Mouse (Mus musculus): ENCODE results near the gene Lin52. TPM values are rescaled to one million over a fixed set of nuclear protein-coding genes. Genes with fewer than 3 reads are reported as not detected.
"Not testable (repeated sequence)": the region's sequence is repeated elsewhere in the genome, so short reads cannot be mapped to it uniquely, and the experiment has no call there.

Gene Lin52
- total RNA-seq, 2 experiments from 2014 or later, result 17.4 to 20.3 TPM

DNA sequence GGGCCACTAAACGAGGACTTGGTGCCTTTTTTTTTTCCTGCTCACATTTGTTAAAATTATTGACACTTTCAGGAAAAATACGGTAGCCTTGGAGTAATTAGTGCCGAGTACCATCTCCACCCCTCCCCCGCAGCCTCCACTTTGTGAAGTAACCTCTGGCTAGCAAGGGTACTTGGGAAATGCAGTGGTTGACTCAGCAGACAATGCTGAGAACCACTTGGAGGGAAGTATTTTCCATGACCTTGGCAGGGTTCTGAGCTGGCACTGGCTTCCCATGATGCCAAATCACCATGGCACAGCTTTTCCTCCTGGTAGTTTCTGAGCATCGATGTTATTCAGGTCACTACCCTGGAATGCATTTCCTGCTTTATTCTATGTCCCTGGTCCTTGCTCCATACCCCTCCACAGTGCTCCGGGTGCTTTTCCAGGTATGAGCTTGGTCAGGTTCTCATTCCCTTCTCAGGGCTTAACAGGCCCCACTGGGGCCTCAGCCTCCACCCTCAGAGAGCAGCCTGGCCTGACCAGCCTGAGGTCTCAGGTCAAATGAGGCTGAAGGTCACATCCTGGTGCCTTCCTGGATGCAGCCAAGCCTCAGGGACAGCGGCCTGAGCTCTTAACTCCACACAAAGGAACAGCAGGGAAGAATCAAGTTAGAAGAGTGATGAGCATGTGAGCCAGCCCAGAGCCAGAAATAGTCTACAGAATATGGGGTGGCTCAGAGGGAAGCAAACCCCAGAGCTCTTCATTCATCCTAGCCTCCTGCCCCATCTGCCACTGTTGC lies 82.7 kb downstream of the Lin52 start:
- no peak for DNase-seq (ENCODE audit: low spot score in 2 of 2)

DNA sequence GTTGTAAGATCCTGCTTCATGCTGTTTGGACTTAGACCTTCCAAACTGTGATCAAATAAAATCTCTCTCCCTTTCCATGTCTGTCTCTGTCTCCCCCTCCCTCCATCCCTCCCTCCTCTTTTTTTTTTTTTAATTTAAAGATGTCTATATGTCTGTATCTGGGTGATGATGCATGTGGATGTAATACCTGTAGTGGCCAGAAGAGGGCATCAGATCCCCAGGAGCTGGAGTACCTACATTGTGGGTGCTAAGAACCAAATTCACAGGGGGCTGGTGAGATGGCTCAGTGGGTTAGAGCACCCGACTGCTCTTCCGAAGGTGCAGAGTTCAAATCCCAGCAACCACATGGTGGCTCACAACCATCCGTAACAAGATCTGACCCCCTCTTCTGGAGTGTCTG lies 88.3 kb downstream of the Lin52 start:
- DNase-seq (ENCODE audit: low spot score in 2 of 2), result not testable (repeated sequence)

DNA sequence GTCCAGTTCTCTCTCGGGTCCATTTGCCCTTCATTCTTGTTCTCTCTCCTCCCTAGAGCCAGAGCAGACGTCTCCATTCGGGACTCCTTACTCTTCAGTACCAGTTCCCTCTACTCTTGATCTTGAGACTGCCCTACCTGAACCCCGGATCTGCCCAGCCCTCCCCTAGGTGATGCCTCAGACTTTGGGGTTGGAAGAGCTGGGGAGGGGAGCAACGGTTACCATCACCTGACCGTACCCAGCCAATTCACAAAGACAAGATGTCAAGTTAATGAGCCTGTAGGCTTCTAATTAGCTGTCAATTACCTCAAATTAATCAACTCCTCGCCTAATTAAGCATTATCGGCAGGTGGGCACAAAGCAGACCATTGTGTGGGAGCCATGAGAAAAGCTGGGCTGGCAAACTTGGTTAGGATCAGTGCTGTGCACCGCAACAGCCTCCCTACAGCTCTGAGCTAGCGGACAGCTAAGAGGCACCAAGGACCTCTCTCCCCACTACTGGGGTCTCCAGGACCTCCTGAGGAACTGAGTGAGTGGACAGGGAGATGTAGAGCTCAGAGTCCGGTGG lies 90.3 kb downstream of the Lin52 start:
- DNase-seq (ENCODE audit: low spot score in 2 of 2), result no peak

DNA sequence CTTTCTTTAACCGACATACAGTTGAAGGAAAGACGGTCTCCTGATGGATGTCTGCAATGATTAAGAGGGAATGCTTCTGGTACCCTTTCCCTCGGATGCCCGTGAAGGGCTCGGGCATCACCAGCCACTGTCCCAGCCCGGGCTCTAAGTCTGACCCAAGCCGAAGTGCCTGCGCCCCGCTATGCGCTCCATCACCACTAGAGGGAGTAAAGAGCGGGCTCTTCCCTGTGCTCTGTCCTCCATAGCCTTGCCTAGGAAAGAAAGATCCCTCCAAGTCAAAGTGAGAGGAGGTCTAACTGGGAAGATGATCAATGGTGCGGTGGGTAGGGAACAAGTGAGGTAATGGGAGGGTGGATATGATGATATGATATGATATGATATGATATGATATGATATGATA lies 94.8 kb downstream of the Lin52 start:
- DNase-seq (ENCODE audit: low spot score in 2 of 2), result peak; percentile 46 to 57

DNA sequence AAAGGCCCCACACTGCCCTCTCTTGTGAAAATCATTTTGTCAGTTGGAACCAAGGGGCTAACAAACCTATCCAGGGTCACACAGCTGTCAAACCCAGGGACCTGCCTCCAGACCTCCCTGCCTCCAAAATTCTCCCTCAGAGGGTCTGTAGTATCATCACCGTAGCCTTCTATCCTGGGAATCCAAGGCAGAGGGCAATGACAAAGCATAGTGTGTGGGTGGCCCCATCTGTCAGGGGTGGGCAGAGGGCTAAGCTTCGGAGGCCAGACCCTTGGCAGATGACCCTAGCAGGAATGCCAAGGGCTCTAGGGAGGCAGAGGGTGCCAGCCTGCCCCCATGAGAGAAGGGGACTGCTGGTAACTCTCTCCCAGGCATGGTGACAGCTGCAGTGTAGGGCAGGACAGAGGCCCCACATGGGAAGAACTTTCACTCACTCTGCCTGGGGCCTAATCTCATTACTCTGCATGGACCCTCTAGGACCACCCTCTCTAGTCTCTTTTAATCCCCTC lies 95.4 kb downstream of the Lin52 start:
- no peak for DNase-seq (ENCODE audit: low spot score in 2 of 2)

DNA sequence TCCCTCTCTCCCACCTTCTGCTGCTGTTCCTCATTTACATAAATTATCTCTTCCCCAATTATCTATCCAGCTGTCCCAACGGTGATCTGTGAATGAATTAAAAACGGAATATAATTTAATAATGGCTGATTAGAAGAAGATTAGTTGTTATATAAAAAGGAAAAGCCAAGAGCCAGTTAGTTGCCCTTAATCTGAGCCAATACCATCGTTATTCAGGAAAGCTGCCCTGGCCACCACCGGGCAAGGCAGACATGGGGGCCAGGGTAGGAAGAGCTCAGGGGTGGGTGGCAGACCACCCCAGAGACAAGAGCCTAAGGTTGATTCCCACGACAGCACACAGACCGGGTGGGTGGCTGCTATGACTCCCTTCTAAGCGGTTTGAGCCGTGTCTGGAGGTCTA lies 97.0 kb downstream of the Lin52 start:
- no peak for DNase-seq (ENCODE audit: low spot score in 2 of 2)

DNA sequence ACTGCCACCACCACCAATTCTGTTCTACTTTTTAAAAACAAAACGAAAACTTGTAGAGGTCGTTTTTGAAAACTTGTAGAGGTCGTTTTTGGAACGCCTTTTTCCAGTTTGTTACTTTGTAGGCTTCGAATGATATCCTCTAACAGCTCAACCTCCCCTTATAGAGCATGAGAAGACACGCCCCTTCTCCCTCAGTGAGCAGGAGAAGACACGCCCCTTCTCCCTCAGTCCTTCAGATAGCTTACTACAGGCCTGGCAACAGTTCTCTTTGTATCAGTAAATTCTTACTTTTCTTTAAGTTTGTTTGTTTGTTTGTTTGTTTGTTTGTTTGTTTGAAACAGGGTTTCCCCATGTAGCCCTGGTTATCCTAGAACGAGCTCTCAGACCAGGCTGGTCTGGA lies 104.0 kb downstream of the Lin52 start:
- no peak for DNase-seq (ENCODE audit: low spot score in 2 of 2)

DNA sequence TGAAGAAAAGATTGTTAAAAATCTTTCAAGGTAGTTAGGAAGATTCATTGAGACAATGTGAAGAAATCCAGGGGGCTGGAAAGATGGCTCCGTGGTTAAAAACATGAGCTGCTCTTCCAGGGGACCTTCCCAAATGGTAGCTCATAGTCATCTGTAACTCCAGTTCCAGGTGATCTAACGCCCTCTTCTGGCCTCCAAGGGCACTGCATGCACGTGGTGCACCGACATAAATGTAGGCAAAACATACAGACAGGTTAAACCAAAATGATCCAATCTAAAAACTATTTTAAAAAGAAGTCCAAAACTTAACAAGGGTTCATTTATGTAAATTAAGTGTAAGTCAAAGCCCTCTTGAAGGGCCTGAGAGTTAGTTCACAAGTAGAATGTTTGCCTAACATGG lies 111.3 kb downstream of the Lin52 start:
- DNase-seq (ENCODE audit: low spot score in 2 of 2), result no peak

DNA sequence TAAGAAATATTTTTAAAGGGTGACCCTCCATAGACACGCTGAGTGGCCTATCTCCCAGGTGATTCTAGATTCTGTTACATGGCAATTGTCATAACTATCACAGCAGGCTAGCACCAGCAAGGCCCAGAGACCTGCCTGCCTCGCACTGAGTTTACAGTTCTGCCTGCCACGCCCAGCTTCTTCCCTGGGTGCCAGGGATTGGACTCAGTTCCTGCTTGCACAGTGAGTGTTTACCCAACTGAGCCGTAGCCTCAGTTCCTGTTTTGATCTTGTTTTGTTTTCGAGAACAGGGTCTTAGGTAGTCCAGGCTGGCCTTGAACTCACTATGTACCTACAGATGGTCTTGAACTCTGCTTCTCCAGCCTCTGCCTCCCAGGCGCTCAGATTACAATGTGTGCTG lies 116.4 kb downstream of the Lin52 start:
- DNase-seq (ENCODE audit: low spot score in 2 of 2), result no peak

DNA sequence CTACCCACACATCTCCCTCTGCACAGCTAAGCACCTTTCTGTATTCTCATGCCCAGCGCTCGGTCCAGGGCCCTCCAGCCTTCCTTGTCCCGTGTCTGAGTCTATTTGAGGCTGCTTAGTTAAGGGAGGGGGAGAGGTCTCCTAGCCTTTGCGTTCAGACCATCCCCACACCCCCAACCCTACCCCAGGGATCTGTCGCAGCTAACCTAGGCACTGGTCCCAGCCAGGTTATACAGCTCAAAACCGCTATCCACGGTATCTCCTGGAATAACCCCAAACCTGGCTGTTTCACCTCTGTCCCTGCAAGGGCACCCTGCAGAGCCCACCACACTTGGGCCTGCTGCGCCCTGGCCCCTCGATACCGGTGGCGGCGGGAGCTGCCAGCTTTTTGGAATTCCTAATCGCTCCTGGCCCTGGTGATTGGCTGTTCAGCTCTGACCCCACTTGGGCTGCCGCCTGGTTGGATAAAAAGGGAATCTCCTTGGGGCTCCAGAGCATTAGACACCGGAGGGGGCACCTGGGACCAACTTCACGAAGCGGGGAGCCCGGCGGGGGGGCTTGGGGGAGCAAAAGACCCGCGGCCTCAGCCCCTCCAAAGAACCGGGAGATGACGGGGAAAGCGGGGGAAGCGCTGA lies 118.2 kb downstream of the Lin52 start, which contains the start of gene Vsx2:
TSS of gene Vsx2 (plus strand) at position 427 of the 635 bp plus-strand sequence.
- DNase-seq (ENCODE audit: low spot score in 2 of 2), result no peak

DNA sequence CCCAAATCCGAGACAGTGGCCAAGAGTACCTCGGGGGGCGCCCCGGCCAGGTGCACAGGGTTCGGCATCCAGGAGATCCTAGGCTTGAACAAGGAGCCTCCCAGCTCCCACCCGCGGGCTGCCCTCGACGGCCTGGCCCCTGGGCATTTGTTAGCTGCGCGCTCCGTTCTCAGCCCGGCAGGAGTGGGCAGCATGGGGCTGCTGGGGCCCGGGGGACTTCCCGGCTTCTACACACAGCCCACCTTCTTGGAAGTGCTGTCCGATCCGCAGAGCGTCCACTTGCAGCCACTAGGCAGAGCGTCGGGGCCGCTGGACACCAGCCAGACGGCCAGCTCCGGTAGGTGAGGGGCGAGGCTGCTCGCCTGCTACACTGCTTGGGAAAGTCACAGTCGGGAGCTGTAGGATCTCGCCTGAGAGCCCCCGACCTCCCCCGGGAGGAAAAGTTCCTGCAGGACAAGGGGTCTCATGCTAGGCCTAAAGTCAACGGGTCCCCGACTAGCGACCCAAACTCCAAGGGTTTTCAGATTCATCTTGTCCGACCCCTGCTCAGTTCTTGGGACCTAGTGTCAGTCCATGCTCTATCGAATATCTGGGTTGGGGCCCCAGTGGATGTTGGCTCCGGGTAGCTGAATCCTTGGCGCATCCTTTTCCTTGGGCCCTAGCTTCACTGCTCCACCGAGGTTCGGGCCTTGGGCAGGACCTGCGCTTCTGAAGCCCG lies 118.9 kb downstream of the Lin52 start:
- DNase-seq (ENCODE audit: low spot score in 2 of 2), result no peak

DNA sequence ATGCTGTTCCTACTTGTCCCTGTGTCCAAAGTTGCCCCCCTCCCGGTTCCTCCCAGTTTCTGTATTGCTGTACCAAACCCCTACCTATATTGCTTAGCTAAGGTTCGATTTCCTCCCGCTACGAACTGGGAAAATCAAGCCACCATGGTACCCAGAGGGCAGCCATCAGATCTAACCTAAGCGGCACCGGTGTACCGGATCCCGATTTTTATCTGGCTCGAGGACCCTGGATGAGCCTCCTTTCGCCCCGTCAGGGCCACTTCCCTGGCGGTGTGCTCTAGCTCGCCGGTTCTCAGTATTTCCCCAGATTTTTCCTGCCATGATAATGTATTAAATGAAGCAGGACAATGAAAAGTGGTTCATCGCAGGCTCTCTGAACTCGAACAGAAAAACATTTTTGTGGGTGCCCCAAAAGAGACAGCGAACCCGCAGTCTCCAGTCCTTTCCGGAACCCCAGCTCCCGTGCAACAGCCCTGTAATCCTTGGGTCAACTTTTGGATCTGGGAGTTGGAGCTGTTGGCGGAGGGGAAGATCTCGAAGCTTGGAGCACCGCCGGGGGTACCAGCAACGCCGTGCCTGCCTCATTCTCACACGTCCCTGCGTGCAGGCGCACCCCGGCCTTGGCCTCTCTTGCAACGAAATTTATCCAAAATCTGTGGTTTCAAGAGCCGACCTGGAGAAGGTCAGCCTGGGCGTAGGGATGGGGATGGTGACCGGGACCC lies 119.6 kb downstream of the Lin52 start:
- DNase-seq (ENCODE audit: low spot score in 2 of 2), result no peak

DNA sequence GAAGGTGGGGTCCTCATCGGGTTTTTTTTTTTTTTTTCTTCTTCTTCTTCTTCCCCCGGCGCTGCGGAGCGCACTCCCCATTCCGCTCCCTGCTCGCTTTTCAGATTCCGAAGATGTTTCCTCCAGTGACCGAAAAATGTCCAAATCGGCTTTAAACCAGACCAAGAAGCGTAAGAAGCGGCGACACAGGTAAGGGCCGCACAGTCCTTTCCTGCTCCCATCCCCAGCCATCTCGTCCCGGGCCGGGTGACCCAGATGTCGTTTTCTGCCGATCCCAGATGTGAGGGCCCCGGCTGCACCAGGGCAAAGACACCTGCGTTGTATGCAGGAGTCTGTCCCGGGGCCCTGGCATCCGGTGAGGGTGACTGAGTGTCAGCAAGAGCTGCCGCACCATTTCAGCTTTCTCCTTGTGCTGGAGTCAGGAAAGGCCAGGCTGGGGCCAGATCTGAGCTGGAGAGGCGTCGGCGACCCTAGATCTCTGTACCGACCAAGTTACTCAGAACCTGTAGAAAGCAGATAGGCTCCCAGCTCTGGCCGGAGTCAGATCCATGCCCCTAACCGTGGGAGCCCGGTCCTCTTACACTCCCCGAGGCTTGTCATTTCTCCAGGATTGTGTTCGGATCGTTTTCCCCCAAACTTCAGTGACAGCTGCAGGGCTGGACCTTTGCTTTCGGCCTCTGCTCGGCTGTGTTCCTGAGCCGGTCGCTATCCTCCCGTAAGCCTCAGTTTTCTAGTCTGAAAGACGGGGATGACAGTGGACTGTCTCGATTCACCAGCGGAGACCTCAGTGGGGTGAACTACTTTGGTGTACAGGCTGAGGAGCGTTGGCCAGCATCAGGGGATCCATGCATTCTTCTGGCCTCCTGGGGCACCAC lies 120.5 kb downstream of the Lin52 start:
- DNase-seq (ENCODE audit: low spot score in 2 of 2), result no peak

DNA sequence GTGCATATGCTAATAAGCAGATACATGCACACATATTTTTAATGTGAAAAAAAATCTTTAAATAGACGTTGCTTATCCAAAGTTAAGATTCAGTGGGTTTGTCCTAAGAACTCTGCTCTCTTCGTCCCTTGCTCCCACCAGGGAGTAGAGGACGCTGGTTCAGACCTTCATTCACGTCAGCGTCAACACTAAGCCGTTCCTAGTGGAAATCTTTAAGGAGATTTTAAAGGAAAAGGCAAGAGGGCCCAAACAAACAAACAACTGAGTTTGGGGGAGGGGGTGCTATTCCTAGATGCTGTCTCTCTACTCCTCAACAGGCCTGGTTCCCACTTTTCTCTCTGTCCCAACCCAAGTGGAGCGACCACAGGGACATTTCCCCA lies 121.1 kb downstream of the Lin52 start:
- DNase-seq (ENCODE audit: low spot score in 2 of 2), result no peak

DNA sequence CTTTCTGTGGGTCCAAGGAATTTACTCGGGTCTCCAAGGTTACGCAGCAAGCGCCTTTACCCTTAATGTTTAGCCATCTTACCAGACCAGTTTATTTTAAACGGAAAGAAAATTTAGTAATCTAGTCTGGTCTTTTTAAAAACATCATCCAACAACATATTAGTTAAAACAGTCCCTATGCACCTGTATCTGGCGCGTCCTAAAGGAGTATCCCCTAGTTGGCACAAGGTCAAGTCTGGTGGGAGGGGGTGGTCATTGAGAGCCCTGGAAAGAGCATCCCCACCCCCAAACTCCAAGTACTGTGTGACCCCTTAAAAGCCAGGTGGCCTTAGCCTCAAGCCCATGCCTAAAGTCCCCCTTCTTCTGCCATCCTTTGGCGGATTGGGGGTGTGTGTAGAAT lies 121.9 kb downstream of the Lin52 start:
- no peak for DNase-seq (ENCODE audit: low spot score in 2 of 2)

DNA sequence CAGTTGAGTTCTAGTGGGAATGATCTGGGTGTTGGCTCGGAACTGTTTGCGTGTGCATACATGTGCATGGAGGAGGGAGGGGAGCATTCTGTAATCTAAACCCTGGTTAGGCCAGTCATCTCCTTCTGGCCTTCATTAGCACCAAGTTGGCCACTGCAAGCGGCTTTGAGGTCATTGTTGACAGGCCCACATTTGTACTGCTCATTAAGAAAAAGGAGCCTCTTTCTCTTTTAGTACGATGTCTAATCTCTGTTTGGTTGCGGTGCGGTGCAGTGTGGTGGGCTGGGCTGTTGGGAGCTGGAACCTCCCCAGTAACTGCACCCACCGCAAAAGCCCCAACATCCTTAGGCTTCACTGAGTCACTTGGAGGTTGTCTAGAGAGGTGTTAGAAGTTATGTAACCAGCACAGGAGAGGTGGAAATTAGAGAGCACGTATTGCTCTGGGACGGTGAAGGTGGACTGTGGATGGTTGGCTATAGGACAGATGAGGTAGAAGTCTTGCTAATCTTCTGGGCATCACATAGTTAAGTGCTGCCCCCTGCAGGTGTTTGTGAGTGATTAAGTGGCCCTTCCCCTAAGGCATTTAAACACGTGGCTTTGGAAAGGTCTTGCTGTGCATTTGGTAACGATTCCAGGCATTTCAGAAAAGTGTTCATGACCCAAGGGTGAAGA lies 126.7 kb downstream of the Lin52 start:
- DNase-seq (ENCODE audit: low spot score in 2 of 2), result no peak

DNA sequence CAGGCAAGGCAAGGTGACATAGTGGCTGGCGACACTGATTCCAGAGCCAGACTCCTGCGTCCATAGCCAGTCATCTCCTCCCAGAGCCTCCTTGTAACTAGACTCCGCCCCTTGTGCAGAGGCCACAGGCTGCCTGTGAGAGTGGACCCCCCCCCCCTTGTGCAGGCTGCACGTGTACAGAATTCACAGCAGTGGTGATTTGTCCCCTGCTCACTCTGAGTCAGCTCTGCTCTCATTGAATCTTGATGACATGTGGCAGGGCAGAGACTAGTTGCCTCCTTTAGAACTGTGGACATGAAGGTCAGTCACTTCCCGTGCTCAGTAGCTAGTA lies 127.2 kb downstream of the Lin52 start:
- no peak for DNase-seq (ENCODE audit: low spot score in 2 of 2)

DNA sequence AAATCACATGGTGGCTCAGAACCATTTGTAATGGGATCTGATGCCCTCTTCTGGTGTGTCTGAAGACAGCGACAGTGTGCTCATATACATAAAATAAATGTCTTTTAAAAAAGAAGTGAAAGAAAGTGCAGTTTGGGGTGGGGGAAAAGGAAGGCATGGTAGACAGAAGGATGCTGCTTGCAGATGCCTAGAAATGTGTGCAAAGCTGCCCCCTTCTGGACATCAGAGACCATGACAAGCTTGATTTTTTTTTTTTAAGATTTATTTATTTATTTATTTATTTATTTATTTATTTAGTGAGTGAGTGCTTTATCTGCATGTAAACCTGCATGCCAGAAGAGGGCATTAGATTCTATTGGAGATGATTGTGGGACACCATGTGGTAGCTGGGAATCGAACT lies 130.1 kb downstream of the Lin52 start:
- DNase-seq (ENCODE audit: low spot score in 2 of 2), result no peak
